Mouse (Mus musculus) limb, embryonic 10.5 days (tissue): ENCODE results near the gene Cby3. TPM values are rescaled to one million over a fixed set of nuclear protein-coding genes. Genes with fewer than 3 reads are reported as not detected.
"Not testable (repeated sequence)": the region's sequence is repeated elsewhere in the genome, so short reads cannot be mapped to it uniquely, and the experiment has no call there.

ENCODE experiments used
- DNase-seq: peaks from one replicate; pipeline ENCODE4 v3.0.0-alpha.2; 2017; ENCODE audit warnings: low spot score
- H3K27ac ChIP-seq: fragments of 300-500 bp; sonication (generic); 2 replicates; pipeline ENCODE4 v1.5.1; 2016; ENCODE audit warnings: mild to moderate bottlenecking
- H3K27me3 ChIP-seq: fragments of 300-500 bp; sonication (generic); 2 replicates; pipeline ENCODE4 v1.6.1; 2016; ENCODE audit warnings: low read depth, mild to moderate bottlenecking; ENCODE audit not compliant: poor library complexity, severe bottlenecking
- H3K36me3 ChIP-seq: fragments of 300-500 bp; sonication (generic); 2 replicates; pipeline ENCODE4 v1.6.1; 2016; ENCODE audit warnings: mild to moderate bottlenecking, moderate library complexity
- H3K4me1 ChIP-seq: fragments of 300-500 bp; sonication (generic); 2 replicates; pipeline ENCODE4 v1.6.1; 2016
- H3K4me3 ChIP-seq: fragments of 300-500 bp; sonication (generic); 2 replicates; pipeline ENCODE4 v1.5.1; 2016; ENCODE audit warnings: mild to moderate bottlenecking, moderate library complexity
- H3K9me3 ChIP-seq: fragments of 300-500 bp; sonication (generic); replicated peaks from 2 replicates; pipeline ENCODE4 v1.6.1; 2016; ENCODE audit warnings: mild to moderate bottlenecking
- WGBS: fragments of 180-500 bp; shearing (Covaris S2); methylation state at CpG from one replicate; pipeline ENCODE4 v1.1.7; 2016; 5-methylcytosine and 5-hydroxymethylcytosine counted together
- polyA plus RNA-seq: library from polyadenylated mRNA; unstranded; fragments of >200 nt; fragmentation: Nextera tagmentation; extraction: Ambion mirVana; gene quantifications from 2 replicates; pipeline ENCODE4 v1.2.1, GENCODE M21; 2016

Gene Cby3
- polyA plus RNA-seq, 1 experiment from 2014 or later = 0.43 TPM

- Histone ChIP-seq H3K4me1 (no peaks in the 10 kb centered on the region), H3K27me3 (no peaks in the 10 kb centered on the region), H3K36me3 (no peaks in the 10 kb centered on the region), H3K9me3 (no peaks in the 10 kb centered on the region), H3K4me3 (no peak overlapping the region), H3K27ac (no peak overlapping the region)
- WGBS = 57% methylated on average over 1 of the region's 1 CpGs
- no peak for DNase-seq
Observed at GRCm38 (mm10) chr11:50336126-50336525, 18.1 kb upstream of the Cby3 start.

- Histone ChIP-seq H3K27me3 (no peaks in the 10 kb centered on the region), H3K36me3 (no peaks in the 10 kb centered on the region), H3K27ac (no peak overlapping the region), H3K4me3 (no peak overlapping the region), H3K9me3 (no peaks in the 10 kb centered on the region), H3K4me1 (no peaks in the 10 kb centered on the region)
- no peak for DNase-seq
- 76% methylated on average over 4 of the region's 4 CpGs for WGBS
Observed at GRCm38 (mm10) chr11:50336891-50337290, 17.4 kb upstream of the Cby3 start.

- Histone ChIP-seq H3K27ac (no peak overlapping the region), H3K4me3 (no peak overlapping the region), H3K4me1 (no peaks in the 10 kb centered on the region), H3K36me3 (no peaks in the 10 kb centered on the region), H3K9me3 (no peaks in the 10 kb centered on the region), H3K27me3 (no peaks in the 10 kb centered on the region)
- 86% methylated on average over 4 of the region's 4 CpGs for WGBS
- DNase-seq = no peak
Observed at GRCm38 (mm10) chr11:50345486-50345885, 8.8 kb upstream of the Cby3 start.

- no peaks in the 10 kb centered on the region for H3K36me3 ChIP-seq
- WGBS = 91% methylated on average over 9 of the region's 9 CpGs
- no peak for DNase-seq
Observed at GRCm38 (mm10) chr11:50346256-50347032, 7.8 kb upstream of the Cby3 start.

GRCm38 (mm10) chr11:50352177-50352576 is 2.1 kb upstream of the Cby3 start:
- peaks cover 6% of the 10 kb centered on the region; the same call in 1 of the 2 replicates for H3K27me3 ChIP-seq

More at GRCm38 (mm10) chr11:50346256-50347032, 7.8 kb upstream of the Cby3 start:
- Histone ChIP-seq H3K4me3 (no peak overlapping the region), H3K4me1 (no peaks in the 10 kb centered on the region), H3K9me3 (no peaks in the 10 kb centered on the region), H3K27me3 (no peaks in the 10 kb centered on the region), H3K27ac (no peak overlapping the region)

GRCm38 (mm10) chr11:50354851-50355250 is 589 bp downstream of the Cby3 start:
- no peaks in the 10 kb centered on the region for H3K36me3 ChIP-seq
- H3K27me3 ChIP-seq = peaks cover 33% of the 10 kb centered on the region
- peaks cover 10% of the 10 kb centered on the region for H3K4me1 ChIP-seq
- 83% methylated on average over 3 of the region's 3 CpGs for WGBS
- no peak overlapping the region for H3K4me3 ChIP-seq
- DNase-seq = no peak
- H3K27ac ChIP-seq = no peak overlapping the region
- H3K9me3 ChIP-seq = no peaks in the 10 kb centered on the region

More at GRCm38 (mm10) chr11:50352177-50352576, 2.1 kb upstream of the Cby3 start:
- 88% methylated on average over 2 of the region's 2 CpGs for WGBS
- Histone ChIP-seq H3K27ac (no peak overlapping the region), H3K4me3 (no peak overlapping the region), H3K36me3 (no peaks in the 10 kb centered on the region), H3K4me1 (no peaks in the 10 kb centered on the region), H3K9me3 (no peaks in the 10 kb centered on the region)
- DNase-seq = no peak

GRCm38 (mm10) chr11:50355395-50355794 is 1.1 kb downstream of the Cby3 start:
- Histone ChIP-seq H3K27ac (no peak overlapping the region), H3K4me3 (no peak overlapping the region), H3K9me3 (no peaks in the 10 kb centered on the region), H3K36me3 (no peaks in the 10 kb centered on the region), H3K4me1 (peaks cover 10% of the 10 kb centered on the region), H3K27me3 (peaks cover 39% of the 10 kb centered on the region)
- no peak for DNase-seq
- WGBS = 80% methylated on average over 1 of the region's 1 CpGs

GRCm38 (mm10) chr11:50358950-50359861 is 4.9 kb downstream of the Cby3 start:
- Histone ChIP-seq H3K4me3 (peak overlapping the region; percentile 66), H3K27ac (peak overlapping the region; percentile 84), H3K36me3 (no peaks in the 10 kb centered on the region), H3K27me3 (peaks cover 58% of the 10 kb centered on the region), H3K4me1 (peaks cover 14% of the 10 kb centered on the region), H3K9me3 (no peaks in the 10 kb centered on the region)
- DNase-seq = peak; percentile 79
- 2% methylated on average over 74 of the region's 74 CpGs for WGBS

GRCm38 (mm10) chr11:50361282-50361681 is 7.0 kb downstream of the Cby3 start:
- Histone ChIP-seq H3K27me3 (peaks cover 58% of the 10 kb centered on the region), H3K4me1 (peaks cover 14% of the 10 kb centered on the region)
- not testable (repeated sequence) for DNase-seq, H3K36me3 ChIP-seq, H3K4me3 ChIP-seq, H3K9me3 ChIP-seq, H3K27ac ChIP-seq
- WGBS = 81% methylated on average over 1 of the region's 1 CpGs

- H3K36me3 ChIP-seq = no peaks in the 10 kb centered on the region
- H3K9me3 ChIP-seq = no peaks in the 10 kb centered on the region
- 17% methylated on average over 4 of the region's 4 CpGs for WGBS
- no peak overlapping the region for H3K4me3 ChIP-seq
- peak; percentile 72 for DNase-seq
- no peak overlapping the region for H3K27ac ChIP-seq
- H3K27me3 ChIP-seq = peaks cover 28% of the 10 kb centered on the region
- H3K4me1 ChIP-seq = peaks cover 6% of the 10 kb centered on the region
Observed at GRCm38 (mm10) chr11:50364548-50364947, 10.3 kb downstream of the Cby3 start.

- no peak for DNase-seq
Observed at GRCm38 (mm10) chr11:50365322-50365721, 11.1 kb downstream of the Cby3 start.

GRCm38 (mm10) chr11:50367531-50367930 is 13.3 kb downstream of the Cby3 start:
- no peak overlapping the region for H3K4me3 ChIP-seq
- H3K27ac ChIP-seq = no peak overlapping the region
- H3K9me3 ChIP-seq = no peaks in the 10 kb centered on the region
- 94% methylated on average over 9 of the region's 9 CpGs for WGBS
- DNase-seq = no peak
- no peaks in the 10 kb centered on the region for H3K27me3 ChIP-seq
- no peaks in the 10 kb centered on the region for H3K36me3 ChIP-seq
- peaks cover 13% of the 10 kb centered on the region for H3K4me1 ChIP-seq

More at GRCm38 (mm10) chr11:50365322-50365721, 11.1 kb downstream of the Cby3 start:
- H3K4me3 ChIP-seq = no peak overlapping the region
- peaks cover 20% of the 10 kb centered on the region for H3K27me3 ChIP-seq
- no peaks in the 10 kb centered on the region for H3K9me3 ChIP-seq
- H3K36me3 ChIP-seq = no peaks in the 10 kb centered on the region
- H3K4me1 ChIP-seq = peaks cover 4% of the 10 kb centered on the region; the same call in 1 of the 2 replicates
- no peak overlapping the region for H3K27ac ChIP-seq

- no peaks in the 10 kb centered on the region for H3K27me3 ChIP-seq
- H3K4me3 ChIP-seq = no peak overlapping the region
- H3K9me3 ChIP-seq = no peaks in the 10 kb centered on the region
- H3K27ac ChIP-seq = no peak overlapping the region
- no peaks in the 10 kb centered on the region for H3K36me3 ChIP-seq
- H3K4me1 ChIP-seq = peaks cover 9% of the 10 kb centered on the region
- DNase-seq = no peak
- 93% methylated on average over 5 of the region's 5 CpGs for WGBS
Observed at GRCm38 (mm10) chr11:50369360-50369911, 15.2 kb downstream of the Cby3 start.
